8 mouse cellular contexts compared by ENCODE assay signal in the genomic region with DNA sequence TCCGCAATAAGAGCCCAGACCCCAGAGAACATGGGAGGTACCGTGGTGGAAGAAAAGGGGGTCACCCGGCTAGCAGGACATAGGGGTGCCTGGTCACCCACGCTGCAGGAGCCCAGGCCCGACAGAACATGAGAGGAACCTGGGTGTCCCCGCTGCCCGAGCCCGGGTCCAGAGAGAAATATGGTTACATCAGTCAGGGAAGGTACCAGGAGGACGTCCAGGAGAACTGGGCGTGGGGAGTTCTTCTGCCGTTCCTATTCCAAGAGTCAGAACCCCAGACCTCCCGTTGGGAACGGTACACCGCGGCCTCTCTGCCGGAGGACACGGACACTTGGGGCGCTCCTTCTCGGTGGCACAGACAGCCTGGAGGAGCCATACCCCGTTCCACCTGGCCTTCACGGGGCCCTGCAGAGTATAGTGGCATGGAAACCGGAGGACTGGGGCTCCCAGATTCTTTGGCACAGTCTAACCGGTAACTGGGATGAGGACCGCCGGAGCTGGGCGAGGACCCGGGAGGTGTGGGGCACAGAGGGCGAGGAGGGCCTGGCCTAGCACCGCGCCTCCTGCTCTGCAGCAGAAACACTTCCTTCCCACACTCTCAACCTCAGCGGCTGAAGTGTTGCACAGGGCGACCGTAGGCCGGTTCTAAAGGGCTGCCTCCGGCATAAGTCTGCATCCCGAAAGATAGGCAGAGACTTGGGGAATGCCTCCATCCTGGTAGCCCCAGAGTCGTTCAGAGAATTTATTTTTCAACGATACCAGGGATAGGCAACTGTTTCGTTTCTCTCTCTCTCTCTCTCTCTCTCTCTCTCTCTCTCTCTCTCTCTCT. TPM values are rescaled to one million over a fixed set of nuclear protein-coding genes. Genes with fewer than 3 reads are reported as not detected.
DNase-seq lines count a peak whose midpoint lies in the region; ATAC-seq and TF ChIP-seq lines count a peak whose summit lies in the region.

No protein-coding gene starts in this region.

- TF ChIP-seq CTCF in testis, adult 2 months (IDR thresholded peaks at IDR 0.05; ENCODE audit: control insufficient read depth, insufficient read depth, insufficient replicate concordance, low read depth, low read length), result no peak
- no peak for TF ChIP-seq CTCF in kidney, postnatal 0 days (IDR thresholded peaks at IDR 0.05; ENCODE audit: low read depth)

- TF ChIP-seq POLR2A in testis, adult 2 months (IDR thresholded peaks at IDR 0.05; ENCODE audit: control insufficient read depth, low read depth, low read length), result no peak

- no peak overlapping the region for H3K9ac ChIP-seq in kidney, postnatal 0 days (ENCODE audit: low read depth, low read length)

- H3K27ac ChIP-seq in testis, adult 2 months (ENCODE audit: control insufficient read depth, insufficient read depth, low read depth, low read length), result no peak overlapping the region; the same call in 1 of the 2 replicates
- no peak overlapping the region for H3K27ac ChIP-seq in kidney, postnatal 0 days

- intact Hi-C loops in left cerebral cortex, postnatal 10 days (cut with DNase I), result no loop called here

- 1% methylated on average over 39 of the region's 39 CpGs for WGBS in kidney, postnatal 0 days

- peak; percentile 38 to 58 for DNase-seq in cerebellum, postnatal 10 days
- DNase-seq in cerebellum, adult 11 months, result no peak
- no peak for DNase-seq in testis, postnatal 10 days (ENCODE audit: low spot score)
- DNase-seq in kidney, postnatal 0 days (ENCODE audit: low spot score), result no peak
- DNase-seq in natural killer cell, adult 2 months (ENCODE audit: low spot score in 2 of 2), result peak; percentile 66 to 67
- DNase-seq in left cerebral cortex, postnatal 10 days (ENCODE audit: extremely low spot score in 1 of 2, low spot score in 2 of 2), result no peak
- no peak for DNase-seq in right cerebral cortex, postnatal 10 days (ENCODE audit: low spot score in 2 of 2)

- H3K9me3 ChIP-seq in kidney, postnatal 0 days (replicated peaks; ENCODE audit: low read length), result no peaks in the 10 kb centered on the region

- no peak for ATAC-seq in kidney, postnatal 0 days (replicated peaks; ENCODE audit: low FRiP score, low read depth)

- H3K4me2 ChIP-seq in kidney, postnatal 0 days (ENCODE audit: low read length), result 0 out of 2 replicates have a peak overlapping the region, but pooled peaks have one; percentile 59

- H3K36me3 ChIP-seq in testis, adult 2 months (ENCODE audit: control insufficient read depth, insufficient read depth, low read length), result no peaks in the 10 kb centered on the region
- no peaks in the 10 kb centered on the region for H3K36me3 ChIP-seq in kidney, postnatal 0 days (ENCODE audit: insufficient read depth, low read length)

- peaks cover 24% of the 10 kb centered on the region for H3K4me1 ChIP-seq in testis, adult 2 months (ENCODE audit: control insufficient read depth, insufficient read depth, low read length)
- peaks cover 7% of the 10 kb centered on the region; the same call in 1 of the 2 replicates for H3K4me1 ChIP-seq in kidney, postnatal 0 days (replicated peaks; ENCODE audit: insufficient read depth, low read length)

- peak overlapping the region; percentile 71 for H3K4me3 ChIP-seq in testis, adult 2 months (ENCODE audit: control insufficient read depth, low read depth, low read length)
- peak overlapping the region; percentile 35; the same call in 1 of the 2 replicates for H3K4me3 ChIP-seq in kidney, postnatal 0 days (replicated peaks; ENCODE audit: low read depth, low read length)

- H3K27me3 ChIP-seq in testis, adult 2 months (ENCODE audit: control insufficient read depth, insufficient read depth, low read length), result peaks cover 3% of the 10 kb centered on the region; the same call in 1 of the 2 replicates
- H3K27me3 ChIP-seq in kidney, postnatal 0 days (ENCODE audit: insufficient read depth, low read length), result peaks cover 91% of the 10 kb centered on the region

RNA-seq across cellular contexts. Expression of a gene that starts 33.0 kb away (rescaled TPM):
- 8.8 and 9.1 TPM in 2 replicates for polyA plus RNA-seq in testis, adult 2 months (2012; rRNA removed)
- 0.05 TPM in 1 of 2 replicates, not detected in the other for polyA plus RNA-seq in kidney, postnatal 0 days (2015; fragmentation: Nextera tagmentation; extraction: Ambion mirVana)
- total RNA-seq in left cerebral cortex, postnatal 10 days (2021), result not detected

Comparison
In these comparisons a context has a peak if more than half of its experiments do, and no peak if none do; other contexts are left out.
1. DNase-seq: peak in cerebellum, postnatal 10 days (2 of 2) and natural killer cell, adult 2 months (2 of 2); none in cerebellum, adult 11 months (single experiment), testis, postnatal 10 days (single experiment), kidney, postnatal 0 days (single experiment), left cerebral cortex, postnatal 10 days (0 of 2) and right cerebral cortex, postnatal 10 days (0 of 2).